Mouse (Mus musculus) intestine, embryonic 16.5 days (tissue): ENCODE data around the gene Gm45713. TPM values are rescaled to one million over a fixed set of nuclear protein-coding genes. Genes with fewer than 3 reads are reported as not detected.
A peak's percentile ranks its signal among the peaks of the same experiment; 100 is the strongest.
"Not testable (repeated sequence)": the region's sequence is repeated elsewhere in the genome, so short reads cannot be mapped to it uniquely, and the experiment has no call there.

Experiments
- ATAC-seq: fragments of 200-750 bp; cut with Nextera tagmentation; 2 replicates; pipeline ENCODE4 v1.8.0; 2017; ENCODE audit warnings: moderate TSS enrichment, moderate library complexity
- H3K27ac ChIP-seq: fragments of 300-500 bp; sonication (generic); 2 replicates; pipeline ENCODE4 v1.5.1; 2014; ENCODE audit warnings: mild to moderate bottlenecking, low read length
- H3K27me3 ChIP-seq: fragments of 300-500 bp; sonication (generic); replicated peaks from 2 replicates; pipeline ENCODE4 v1.6.1; 2014; ENCODE audit warnings: low read length, control low read depth, mixed read lengths; ENCODE audit not compliant: control insufficient read depth, insufficient read depth
- H3K36me3 ChIP-seq: fragments of 300-500 bp; sonication (generic); 2 replicates; pipeline ENCODE4 v1.6.1; 2014; ENCODE audit warnings: low read length, control low read depth; ENCODE audit not compliant: control insufficient read depth, insufficient read depth
- H3K4me1 ChIP-seq: fragments of 300-500 bp; sonication (generic); 2 replicates; pipeline ENCODE4 v1.6.1; 2014; ENCODE audit warnings: low read length, control low read depth, mixed read lengths; ENCODE audit not compliant: control insufficient read depth, insufficient read depth
- H3K4me2 ChIP-seq: fragments of 300-500 bp; sonication (generic); 2 replicates; pipeline ENCODE4 v1.6.1; 2014; ENCODE audit warnings: low read depth, low read length, control low read depth
- H3K4me3 ChIP-seq: fragments of 300-500 bp; sonication (generic); 2 replicates; pipeline ENCODE4 v1.5.1; 2014; ENCODE audit warnings: mild to moderate bottlenecking, low read length
- H3K9ac ChIP-seq: fragments of 300-500 bp; sonication (generic); 2 replicates; pipeline ENCODE4 v1.6.1; 2014; ENCODE audit warnings: low read depth, low read length
- H3K9me3 ChIP-seq: fragments of 300-500 bp; sonication (generic); 2 replicates; pipeline ENCODE4 v1.6.1; 2016; ENCODE audit warnings: low read length, control low read depth; ENCODE audit not compliant: control insufficient read depth
- WGBS: fragments of 180-500 bp; shearing (Covaris S2); extraction: QIAGEN DNeasy Blood & Tissue Kit; methylation state at CpG from one replicate; pipeline ENCODE4 v1.1.7; 2014; 5-methylcytosine and 5-hydroxymethylcytosine counted together
- polyA plus RNA-seq: library from polyadenylated mRNA; unstranded; fragments of >200 nt; fragmentation: Nextera tagmentation; extraction: Ambion mirVana; gene quantifications from 2 replicates; pipeline ENCODE4 v1.2.1, GENCODE M21; 2015

The Gm45713 gene
- polyA plus RNA-seq, 1 experiment from 2014 or later: 0.20 TPM

- peak overlapping the region; percentile 81 for H3K9ac ChIP-seq
- peak overlapping the region; percentile 92 for H3K27ac ChIP-seq
- peak overlapping the region; percentile 54 for H3K4me3 ChIP-seq
- peaks cover 21% of the 10 kb centered on the region for H3K4me1 ChIP-seq
- WGBS: 3% methylated on average over 17 of the region's 17 CpGs
- peaks cover 3% of the 10 kb centered on the region; the same call in 1 of the 2 replicates for H3K9me3 ChIP-seq
- ATAC-seq: no peak
- peak overlapping the region; percentile 65 for H3K4me2 ChIP-seq
- no peaks in the 10 kb centered on the region for H3K27me3 ChIP-seq
- peaks cover 20% of the 10 kb centered on the region for H3K36me3 ChIP-seq
Observed at GRCm38 (mm10) chr7:45129318-45129717, 6.7 kb downstream of the Gm45713 start.

GRCm38 (mm10) chr7:45128624-45129246 lies 7.3 kb downstream of the Gm45713 start, which contains the start of gene Rpl13a:
Gene Rpl13a (minus strand): TSS chr7:45128761.
- Histone ChIP-seq H3K27me3 (no peaks in the 10 kb centered on the region), H3K4me2 (peak within 1 kb of the TSS; percentile 73), H3K36me3 (peaks cover 20% of the 10 kb centered on the region), H3K4me3 (peak within 1 kb of the TSS; percentile 77), H3K9me3 (peaks cover 3% of the 10 kb centered on the region; the same call in 1 of the 2 replicates), H3K27ac (peak within 1 kb of the TSS; percentile 92), H3K9ac (peak within 1 kb of the TSS; percentile 97), H3K4me1 (peaks cover 21% of the 10 kb centered on the region)
- WGBS: under 1% methylated on average over 48 of the region's 48 CpGs
- ATAC-seq: peak; percentile 91

- no peaks in the 10 kb centered on the region for H3K9me3 ChIP-seq
- no peaks in the 10 kb centered on the region for H3K27me3 ChIP-seq
- H3K4me1 ChIP-seq: peaks cover 26% of the 10 kb centered on the region
- peaks cover 24% of the 10 kb centered on the region for H3K36me3 ChIP-seq
- 2% methylated on average over 6 of the region's 6 CpGs for WGBS
- H3K4me2 ChIP-seq: peak overlapping the region; percentile 73
- peak overlapping the region; percentile 97 for H3K9ac ChIP-seq
- H3K27ac ChIP-seq: peak overlapping the region; percentile 83
- no peak for ATAC-seq
- peak overlapping the region; percentile 77 for H3K4me3 ChIP-seq
Observed at GRCm38 (mm10) chr7:45127700-45128224, 8.3 kb downstream of the Gm45713 start.

- WGBS: 36% methylated on average over 21 of the region's 21 CpGs
- H3K4me1 ChIP-seq: peaks cover 31% of the 10 kb centered on the region
- H3K27me3 ChIP-seq: no peaks in the 10 kb centered on the region
- H3K9ac ChIP-seq: peak overlapping the region; percentile 97
- H3K4me2 ChIP-seq: peak overlapping the region; percentile 73
- H3K36me3 ChIP-seq: peaks cover 28% of the 10 kb centered on the region
- no peaks in the 10 kb centered on the region for H3K9me3 ChIP-seq
- ATAC-seq: no peak
- H3K27ac ChIP-seq: peak overlapping the region; percentile 83
- peak overlapping the region; percentile 77 for H3K4me3 ChIP-seq
Observed at GRCm38 (mm10) chr7:45126844-45127699, 9.0 kb downstream of the Gm45713 start.

GRCm38 (mm10) chr7:45126147-45126843 lies 9.7 kb downstream of the Gm45713 start:
- Histone ChIP-seq H3K27me3 (no peaks in the 10 kb centered on the region), H3K4me1 (peaks cover 38% of the 10 kb centered on the region), H3K9me3 (no peaks in the 10 kb centered on the region), H3K9ac (peak overlapping the region; percentile 97), H3K36me3 (peaks cover 34% of the 10 kb centered on the region), H3K27ac (peak overlapping the region; percentile 83), H3K4me2 (peak overlapping the region; percentile 73), H3K4me3 (peak overlapping the region; percentile 77)
- ATAC-seq: no peak
- 65% methylated on average over 17 of the region's 17 CpGs for WGBS

GRCm38 (mm10) chr7:45125649-45126048 lies 10.4 kb downstream of the Gm45713 start:
- H3K9me3 ChIP-seq, H3K27me3 ChIP-seq, ATAC-seq: not testable (repeated sequence)
- H3K9ac ChIP-seq: peak overlapping the region; percentile 97
- H3K27ac ChIP-seq: peak overlapping the region; percentile 85
- peak overlapping the region; percentile 73 for H3K4me2 ChIP-seq
- 67% methylated on average over 5 of the region's 5 CpGs for WGBS
- H3K4me3 ChIP-seq: peak overlapping the region; percentile 77
- H3K4me1 ChIP-seq: peaks cover 40% of the 10 kb centered on the region
- peaks cover 39% of the 10 kb centered on the region for H3K36me3 ChIP-seq

GRCm38 (mm10) chr7:45125144-45125600 lies 10.9 kb downstream of the Gm45713 start:
- Histone ChIP-seq H3K4me3 (peak overlapping the region; percentile 93; the same call in 1 of the 2 replicates), H3K27me3 (no peaks in the 10 kb centered on the region), H3K36me3 (peaks cover 39% of the 10 kb centered on the region), H3K27ac (peak overlapping the region; percentile 85; the same call in 1 of the 2 replicates), H3K9ac (0 out of 2 replicates have a peak overlapping the region, but pooled peaks have one; percentile 31), H3K9me3 (no peaks in the 10 kb centered on the region), H3K4me2 (peak overlapping the region; percentile 13; the same call in 1 of the 2 replicates), H3K4me1 (peaks cover 40% of the 10 kb centered on the region)
- 17% methylated on average over 7 of the region's 7 CpGs for WGBS
- ATAC-seq: no peak

GRCm38 (mm10) chr7:45124224-45125143 lies 11.5 kb downstream of the Gm45713 start, which contains the start of gene Rps11:
Gene Rps11 (minus strand): TSS chr7:45124439.
- WGBS: under 1% methylated on average over 59 of the region's 59 CpGs
- H3K27me3 ChIP-seq: no peaks in the 10 kb centered on the region
- H3K4me1 ChIP-seq: peaks cover 36% of the 10 kb centered on the region
- peak within 1 kb of the TSS; percentile 93 for H3K4me3 ChIP-seq
- peak within 1 kb of the TSS; percentile 97 for H3K9ac ChIP-seq
- ATAC-seq: peak; percentile 81
- no peaks in the 10 kb centered on the region for H3K9me3 ChIP-seq
- peaks cover 44% of the 10 kb centered on the region for H3K36me3 ChIP-seq
- H3K27ac ChIP-seq: peak within 1 kb of the TSS; percentile 86
- H3K4me2 ChIP-seq: peak within 1 kb of the TSS; percentile 64
